Mouse (Mus musculus): ENCODE data around the gene Olfr1328. TPM values are rescaled to one million over a fixed set of nuclear protein-coding genes. Genes with fewer than 3 reads are reported as not detected.
"Not testable (repeated sequence)": the region's sequence is repeated elsewhere in the genome, so short reads cannot be mapped to it uniquely, and the experiment has no call there.

The Olfr1328 gene
- not detected in 2 replicates for polyA plus RNA-seq (2012; rRNA removed)

DNA sequence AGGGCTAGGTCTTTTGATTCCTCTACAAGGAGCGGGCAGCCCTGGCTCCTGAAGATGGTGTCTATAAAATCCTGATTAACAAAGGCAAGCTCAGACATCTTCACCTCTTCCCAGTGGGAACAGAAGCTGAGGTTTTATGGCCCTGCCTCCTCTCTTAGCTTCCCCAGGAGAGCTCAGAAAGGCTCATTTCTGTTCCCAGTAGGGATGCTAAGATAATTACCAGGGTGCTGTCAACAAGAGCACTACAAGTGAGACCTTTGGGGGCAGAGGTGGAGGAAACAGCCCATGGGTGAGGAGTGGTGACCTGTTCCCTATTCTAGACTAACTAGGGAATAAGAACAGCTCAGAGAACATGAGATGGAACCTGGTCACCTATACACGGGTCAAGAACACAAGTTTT, at the start of gene Olfr1328:
Gene Olfr1328 (minus strand): TSS at position 101 of the 400 bp plus-strand sequence.
- 74% methylated on average over 2 of the region's 2 CpGs for WGBS
- Histone ChIP-seq H3K36me3 (ENCODE audit: control insufficient read depth, insufficient read depth, low read length) (no peaks in the 10 kb centered on the region), H3K27ac (ENCODE audit: control insufficient read depth, insufficient read depth, low read length) (no peak within 1 kb of the TSS), H3K27me3 (ENCODE audit: control insufficient read depth, insufficient read depth, low read length) (no peaks in the 10 kb centered on the region), H3K4me1 (replicated peaks; ENCODE audit: control insufficient read depth, insufficient read depth, low read length) (no peaks in the 10 kb centered on the region), H3K4me3 (ENCODE audit: control insufficient read depth, insufficient read depth, low read length) (no peak within 1 kb of the TSS)
- no peak for TF ChIP-seq POLR2A (IDR thresholded peaks at IDR 0.05; ENCODE audit: control insufficient read depth, extremely low read depth, insufficient read depth, low read length, poor library complexity)
- no peak for TF ChIP-seq CTCF (IDR thresholded peaks at IDR 0.05; ENCODE audit: borderline replicate concordance, control insufficient read depth, extremely low read depth, insufficient read depth, low read length, poor library complexity)
- DNase-seq, result no peak

DNA sequence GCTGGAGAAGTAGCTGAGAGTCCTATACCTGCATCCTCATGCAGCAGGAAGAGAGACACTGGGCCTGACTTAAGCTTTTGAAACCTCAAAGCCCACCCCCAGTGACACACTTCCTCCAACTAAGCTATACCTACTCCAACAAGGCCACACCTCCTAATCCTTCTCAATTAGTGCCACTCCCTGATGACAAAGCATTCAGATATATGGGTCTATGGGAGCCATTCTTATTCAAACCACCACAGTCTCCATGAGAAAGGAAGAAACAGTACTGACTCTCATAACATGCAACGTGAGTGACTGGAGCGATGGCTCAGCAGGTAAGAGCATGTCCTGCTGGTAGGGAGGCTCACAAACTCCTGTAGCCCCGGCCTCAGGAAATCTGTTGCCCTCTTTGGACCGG, 46.9 kb upstream of the Olfr1328 start:
- no peak for DNase-seq
- no peak for TF ChIP-seq POLR2A (IDR thresholded peaks at IDR 0.05; ENCODE audit: control insufficient read depth, extremely low read depth, insufficient read depth, low read length, poor library complexity)
- TF ChIP-seq CTCF (IDR thresholded peaks at IDR 0.05; ENCODE audit: borderline replicate concordance, control insufficient read depth, extremely low read depth, insufficient read depth, low read length, poor library complexity), result no peak
- H3K4me1 ChIP-seq (replicated peaks; ENCODE audit: control insufficient read depth, insufficient read depth, low read length), result no peaks in the 10 kb centered on the region
- H3K36me3 ChIP-seq (ENCODE audit: control insufficient read depth, insufficient read depth, low read length), result no peaks in the 10 kb centered on the region
- no peaks in the 10 kb centered on the region for H3K27me3 ChIP-seq (ENCODE audit: control insufficient read depth, insufficient read depth, low read length)
- WGBS, result 90% methylated on average over 4 of the region's 4 CpGs
- no peak overlapping the region for H3K27ac ChIP-seq (ENCODE audit: control insufficient read depth, insufficient read depth, low read length)
- H3K4me3 ChIP-seq (ENCODE audit: control insufficient read depth, insufficient read depth, low read length), result no peak overlapping the region

DNA sequence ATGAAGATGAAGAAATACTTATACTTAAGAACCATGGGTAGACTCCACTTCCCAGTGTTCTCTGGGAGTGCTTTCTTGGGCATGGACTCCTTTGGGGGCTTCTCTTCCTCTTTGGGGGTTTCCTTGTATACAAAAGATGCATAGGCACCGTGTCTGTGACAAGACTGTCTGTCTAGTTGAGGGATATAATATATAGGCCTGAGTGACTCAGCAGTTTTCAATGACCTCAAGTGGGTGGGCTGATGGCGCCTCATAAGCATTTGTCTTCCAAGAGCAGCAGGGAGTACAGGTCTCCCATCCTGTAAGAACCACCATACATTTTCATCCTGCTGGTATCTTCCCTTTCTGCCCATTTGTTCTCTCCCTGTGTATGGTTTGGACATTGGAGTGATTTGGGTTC, 34.9 kb upstream of the Olfr1328 start:
- DNase-seq, result no peak
- H3K36me3 ChIP-seq (ENCODE audit: control insufficient read depth, insufficient read depth, low read length), result no peaks in the 10 kb centered on the region
- no peaks in the 10 kb centered on the region for H3K4me1 ChIP-seq (replicated peaks; ENCODE audit: control insufficient read depth, insufficient read depth, low read length)
- H3K27ac ChIP-seq (ENCODE audit: control insufficient read depth, insufficient read depth, low read length), result no peak overlapping the region
- H3K27me3 ChIP-seq (ENCODE audit: control insufficient read depth, insufficient read depth, low read length), result no peaks in the 10 kb centered on the region
- H3K4me3 ChIP-seq (ENCODE audit: control insufficient read depth, insufficient read depth, low read length), result no peak overlapping the region
- no peak for TF ChIP-seq POLR2A (IDR thresholded peaks at IDR 0.05; ENCODE audit: control insufficient read depth, extremely low read depth, insufficient read depth, low read length, poor library complexity)
- TF ChIP-seq CTCF (IDR thresholded peaks at IDR 0.05; ENCODE audit: borderline replicate concordance, control insufficient read depth, extremely low read depth, insufficient read depth, low read length, poor library complexity), result no peak
- 48% methylated on average over 2 of the region's 2 CpGs for WGBS

GRCm38 (mm10) chr4:118967711-118968110, 29.3 kb upstream of the Olfr1328 start:
- Histone ChIP-seq H3K4me1 (replicated peaks; ENCODE audit: control insufficient read depth, insufficient read depth, low read length) (no peaks in the 10 kb centered on the region), H3K27me3 (ENCODE audit: control insufficient read depth, insufficient read depth, low read length) (no peaks in the 10 kb centered on the region), H3K36me3 (ENCODE audit: control insufficient read depth, insufficient read depth, low read length) (no peaks in the 10 kb centered on the region), H3K27ac (ENCODE audit: control insufficient read depth, insufficient read depth, low read length) (no peak overlapping the region), H3K4me3 (ENCODE audit: control insufficient read depth, insufficient read depth, low read length) (no peak overlapping the region)
- no peak for DNase-seq
- TF ChIP-seq CTCF (IDR thresholded peaks at IDR 0.05; ENCODE audit: borderline replicate concordance, control insufficient read depth, extremely low read depth, insufficient read depth, low read length, poor library complexity) (no peak), POLR2A (IDR thresholded peaks at IDR 0.05; ENCODE audit: control insufficient read depth, extremely low read depth, insufficient read depth, low read length, poor library complexity) (no peak)
- WGBS, result 94% methylated on average over 15 of the region's 15 CpGs

DNA sequence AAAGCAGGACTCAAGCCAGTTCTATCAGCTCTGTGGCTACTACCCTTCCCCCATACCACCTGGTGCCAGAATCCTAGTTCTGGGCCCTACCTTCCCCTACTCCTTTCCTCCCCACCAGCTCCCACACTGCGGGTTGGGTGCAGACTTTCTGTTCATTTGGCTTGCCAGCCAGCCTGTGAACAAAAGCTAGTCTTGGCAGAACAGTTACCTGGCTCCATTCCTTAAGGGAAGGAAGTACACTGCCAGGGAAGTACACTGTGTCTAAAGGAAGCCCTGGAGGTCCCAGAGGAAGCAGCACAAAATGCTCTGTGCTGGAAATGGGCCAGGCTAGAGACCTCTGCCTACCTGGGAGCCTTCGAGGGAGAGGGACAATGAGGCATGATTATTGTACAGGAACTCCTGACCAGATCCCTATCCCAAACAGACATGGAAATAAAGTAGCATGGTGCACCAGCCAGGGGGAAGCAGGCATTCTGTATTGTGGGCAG, 22.8 kb upstream of the Olfr1328 start, which contains the start of gene Lao1:
Gene Lao1 (plus strand): TSS at position 438 of the 488 bp plus-strand sequence.
- WGBS, result 81% methylated on average over 2 of the region's 2 CpGs
- H3K4me3 ChIP-seq (ENCODE audit: control insufficient read depth, insufficient read depth, low read length), result no peak within 1 kb of the TSS
- no peaks in the 10 kb centered on the region for H3K27me3 ChIP-seq (ENCODE audit: control insufficient read depth, insufficient read depth, low read length)
- H3K27ac ChIP-seq (ENCODE audit: control insufficient read depth, insufficient read depth, low read length), result no peak within 1 kb of the TSS
- H3K4me1 ChIP-seq (replicated peaks; ENCODE audit: control insufficient read depth, insufficient read depth, low read length), result no peaks in the 10 kb centered on the region
- no peak for TF ChIP-seq POLR2A (IDR thresholded peaks at IDR 0.05; ENCODE audit: control insufficient read depth, extremely low read depth, insufficient read depth, low read length, poor library complexity)
- TF ChIP-seq CTCF (IDR thresholded peaks at IDR 0.05; ENCODE audit: borderline replicate concordance, control insufficient read depth, extremely low read depth, insufficient read depth, low read length, poor library complexity), result no peak
- DNase-seq, result no peak
- no peaks in the 10 kb centered on the region for H3K36me3 ChIP-seq (ENCODE audit: control insufficient read depth, insufficient read depth, low read length)

DNA sequence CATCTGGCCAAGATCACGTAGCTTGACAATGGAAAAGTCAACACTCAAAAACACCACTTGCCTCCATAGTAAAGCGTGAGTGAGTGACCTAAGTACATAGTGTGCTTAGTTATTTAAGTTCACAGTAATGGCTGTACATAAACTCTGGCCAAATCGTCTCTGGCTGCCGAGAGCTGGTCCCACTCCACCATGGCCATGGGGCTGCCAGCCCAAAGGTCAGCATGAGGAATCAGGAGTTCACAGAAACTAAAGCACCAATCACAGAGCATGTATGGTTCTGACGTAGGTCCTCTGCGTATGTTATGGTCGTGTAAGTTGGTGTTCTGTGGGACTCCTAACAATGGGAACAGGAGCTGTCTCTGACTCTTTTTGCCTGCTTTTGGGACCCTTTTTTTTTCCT, 20.4 kb upstream of the Olfr1328 start:
- Histone ChIP-seq H3K27me3 (ENCODE audit: control insufficient read depth, insufficient read depth, low read length) (no peaks in the 10 kb centered on the region), H3K36me3 (ENCODE audit: control insufficient read depth, insufficient read depth, low read length) (no peaks in the 10 kb centered on the region), H3K4me1 (replicated peaks; ENCODE audit: control insufficient read depth, insufficient read depth, low read length) (no peaks in the 10 kb centered on the region), H3K4me3 (ENCODE audit: control insufficient read depth, insufficient read depth, low read length) (no peak overlapping the region), H3K27ac (ENCODE audit: control insufficient read depth, insufficient read depth, low read length) (no peak overlapping the region)
- WGBS, result 89% methylated on average over 7 of the region's 7 CpGs
- TF ChIP-seq POLR2A (IDR thresholded peaks at IDR 0.05; ENCODE audit: control insufficient read depth, extremely low read depth, insufficient read depth, low read length, poor library complexity), result no peak
- no peak for TF ChIP-seq CTCF (IDR thresholded peaks at IDR 0.05; ENCODE audit: borderline replicate concordance, control insufficient read depth, extremely low read depth, insufficient read depth, low read length, poor library complexity)
- DNase-seq, result no peak

DNA sequence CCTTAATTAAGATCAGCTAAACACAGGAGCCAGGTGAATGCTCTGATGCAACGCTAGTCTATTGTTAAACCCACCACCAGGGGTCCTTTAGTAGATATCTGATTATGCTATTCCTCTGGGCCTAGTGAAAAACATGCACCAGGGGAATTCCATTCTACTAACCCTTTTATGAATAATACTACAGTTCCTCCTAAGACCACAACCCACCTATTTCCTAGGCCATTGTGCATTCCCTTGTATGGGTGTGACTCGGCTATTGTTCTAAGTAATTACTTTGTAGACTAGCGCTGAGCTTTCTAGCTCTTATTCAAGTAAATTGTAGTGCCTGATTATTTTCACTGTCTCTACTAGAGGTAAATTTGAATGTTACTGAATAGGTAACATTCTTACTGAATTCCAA, 7.1 kb downstream of the Olfr1328 start:
- WGBS, result 92% methylated on average over 3 of the region's 3 CpGs
- DNase-seq; H3K36me3 ChIP-seq (ENCODE audit: control insufficient read depth, insufficient read depth, low read length): not testable (repeated sequence)

DNA sequence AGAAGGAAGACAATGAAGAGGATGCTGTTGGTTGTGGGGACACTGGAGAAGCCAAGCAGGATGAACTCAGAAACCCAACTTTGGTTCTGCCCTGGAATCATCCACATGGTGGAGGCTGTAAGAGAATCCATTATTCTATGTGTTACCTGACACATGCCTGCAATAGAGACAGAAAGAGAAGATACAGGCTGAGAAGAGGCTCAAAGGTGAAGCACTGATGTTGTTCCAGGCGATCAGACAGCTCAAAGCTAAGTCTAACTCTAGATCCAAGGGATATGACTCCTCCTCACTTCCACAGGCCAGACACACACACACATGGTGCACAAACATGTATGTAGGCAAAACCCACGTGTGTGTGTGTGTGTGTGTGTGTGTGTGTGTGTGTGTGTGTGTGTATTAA, 21.0 kb downstream of the Olfr1328 start, which contains the start of gene Olfr1329:
Gene Olfr1329 (minus strand): TSS at position 101 of the 400 bp plus-strand sequence.
- not testable (repeated sequence) for H3K27me3 ChIP-seq (ENCODE audit: control insufficient read depth, insufficient read depth, low read length); H3K36me3 ChIP-seq (ENCODE audit: control insufficient read depth, insufficient read depth, low read length); H3K4me1 ChIP-seq (replicated peaks; ENCODE audit: control insufficient read depth, insufficient read depth, low read length); H3K4me3 ChIP-seq (ENCODE audit: control insufficient read depth, insufficient read depth, low read length); DNase-seq; H3K27ac ChIP-seq (ENCODE audit: control insufficient read depth, insufficient read depth, low read length)
- 74% methylated on average over 2 of the region's 2 CpGs for WGBS

More for the DNA sequence above, 7.1 kb downstream of the Olfr1328 start:
- H3K27me3 ChIP-seq (ENCODE audit: control insufficient read depth, insufficient read depth, low read length); H3K27ac ChIP-seq (ENCODE audit: control insufficient read depth, insufficient read depth, low read length); H3K4me3 ChIP-seq (ENCODE audit: control insufficient read depth, insufficient read depth, low read length); H3K4me1 ChIP-seq (replicated peaks; ENCODE audit: control insufficient read depth, insufficient read depth, low read length): not testable (repeated sequence)

Measured in thymus, adult 2 months (tissue).